Mouse (Mus musculus) 3134 (cell line): ENCODE results near the gene Olfm2.
"Not testable (repeated sequence)": the region's sequence is repeated elsewhere in the genome, so short reads cannot be mapped to it uniquely, and the experiment has no call there.

Experiments
- DNase-seq: peaks from one replicate; pipeline ENCODE4 v3.0.0-alpha.2; 2011; ENCODE audit warnings: low spot score; ENCODE audit not compliant: insufficient read length; ENCODE audit errors: extremely low read depth

Gene Olfm2

GRCm38 (mm10) chr9:20703832-20704380 is 42.2 kb downstream of the Olfm2 start:
- DNase-seq, result no peak

GRCm38 (mm10) chr9:20697466-20697865 is 48.7 kb downstream of the Olfm2 start:
- DNase-seq, result no peak

DNA sequence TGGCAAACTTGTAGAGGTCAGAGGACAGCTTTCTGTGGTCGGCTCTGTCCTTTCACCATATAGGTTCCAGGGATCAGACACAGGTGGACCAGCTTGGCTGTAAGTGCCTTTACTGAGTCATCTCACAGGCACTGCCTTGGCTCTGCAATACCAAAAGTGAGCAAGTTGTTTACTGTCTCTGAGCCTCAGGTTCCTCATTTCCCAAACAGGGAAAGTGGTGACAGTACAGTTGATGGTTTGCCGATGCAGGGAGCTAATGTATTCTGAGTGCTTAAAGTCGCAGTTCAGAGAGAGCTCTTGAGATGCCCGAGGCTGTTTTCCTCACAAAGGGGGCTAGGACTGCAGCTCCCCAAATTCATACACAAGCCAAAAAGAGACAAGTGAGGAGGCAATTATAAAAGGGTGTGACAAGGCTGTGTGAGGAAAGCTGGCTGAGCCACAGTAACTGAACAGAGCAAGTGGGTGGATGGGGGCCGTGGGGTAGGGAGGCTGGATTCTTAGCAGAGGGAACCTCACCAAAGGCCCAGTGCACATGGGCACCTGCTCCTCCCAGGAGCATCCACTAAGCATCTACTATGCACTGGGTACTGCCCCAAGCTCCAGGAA is 49.9 kb downstream of the Olfm2 start:
- DNase-seq, result no peak

GRCm38 (mm10) chr9:20694721-20695235 is 51.4 kb downstream of the Olfm2 start:
- DNase-seq, result no peak

- no peak for DNase-seq
These were observed 53.3 kb downstream of the Olfm2 start for GRCm38 (mm10) chr9:20692863-20693262.

DNA sequence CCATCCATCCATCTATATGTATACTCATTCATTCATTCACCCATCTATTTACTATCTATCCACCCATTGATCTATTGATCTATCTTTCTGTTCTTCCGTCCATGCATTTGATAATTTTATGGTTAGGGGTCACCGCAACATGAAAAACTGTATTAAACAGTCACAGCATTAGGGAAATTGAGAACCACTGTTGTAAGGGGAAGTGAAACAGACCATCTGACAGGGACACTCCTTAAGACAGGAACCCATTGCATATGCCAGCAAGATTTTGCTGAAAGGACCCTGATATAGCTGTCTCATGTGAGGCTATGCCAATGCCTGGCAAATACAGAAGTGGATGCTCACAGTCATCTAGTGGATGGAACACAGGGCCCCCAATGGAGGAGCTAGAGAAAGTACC is 55.7 kb downstream of the Olfm2 start:
- not testable (repeated sequence) for DNase-seq

GRCm38 (mm10) chr9:20689913-20690312 is 56.2 kb downstream of the Olfm2 start:
- DNase-seq, result no peak

- no peak for DNase-seq
These were observed 56.7 kb downstream of the Olfm2 start for GRCm38 (mm10) chr9:20689403-20689802.

DNA sequence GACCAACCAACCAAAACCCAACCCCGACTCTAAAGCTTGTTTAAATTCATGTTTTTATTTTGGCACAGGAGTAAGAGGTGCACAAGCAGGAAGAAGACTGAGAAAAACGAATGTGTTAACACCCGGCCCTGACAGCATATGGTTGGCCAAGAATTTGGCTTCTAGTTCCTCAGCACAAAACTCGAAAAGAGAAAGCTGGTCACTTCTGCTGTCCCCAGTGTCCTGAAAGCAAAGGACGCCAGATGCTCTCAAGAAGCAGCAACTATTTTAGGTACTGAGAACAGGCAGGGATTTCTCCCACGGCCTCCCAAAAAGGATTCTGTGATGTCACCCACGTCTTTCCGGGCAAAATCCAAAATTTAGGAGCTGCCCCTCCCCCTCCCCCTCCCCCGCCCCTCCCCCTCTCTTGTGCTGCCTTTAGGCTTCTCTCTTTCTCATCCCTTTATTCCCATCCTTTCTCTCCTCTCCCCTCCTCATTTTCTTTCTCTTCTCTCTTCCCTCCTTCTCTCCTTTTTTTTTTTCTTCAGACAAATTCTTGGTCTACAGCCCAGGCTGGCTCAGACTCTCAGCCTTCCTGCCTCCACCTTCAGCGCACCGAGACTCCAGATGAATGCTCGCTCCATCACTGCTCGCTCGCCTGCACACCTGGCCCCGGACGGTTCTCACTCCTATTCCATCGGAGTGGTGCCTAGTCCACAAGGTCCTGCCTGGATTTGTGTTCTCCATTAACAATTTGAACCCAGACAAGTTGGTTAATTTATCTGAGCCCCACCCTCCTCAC is 60.9 kb downstream of the Olfm2 start:
- no peak for DNase-seq

GRCm38 (mm10) chr9:20682389-20682722 is 63.8 kb downstream of the Olfm2 start:
- no peak for DNase-seq

DNA sequence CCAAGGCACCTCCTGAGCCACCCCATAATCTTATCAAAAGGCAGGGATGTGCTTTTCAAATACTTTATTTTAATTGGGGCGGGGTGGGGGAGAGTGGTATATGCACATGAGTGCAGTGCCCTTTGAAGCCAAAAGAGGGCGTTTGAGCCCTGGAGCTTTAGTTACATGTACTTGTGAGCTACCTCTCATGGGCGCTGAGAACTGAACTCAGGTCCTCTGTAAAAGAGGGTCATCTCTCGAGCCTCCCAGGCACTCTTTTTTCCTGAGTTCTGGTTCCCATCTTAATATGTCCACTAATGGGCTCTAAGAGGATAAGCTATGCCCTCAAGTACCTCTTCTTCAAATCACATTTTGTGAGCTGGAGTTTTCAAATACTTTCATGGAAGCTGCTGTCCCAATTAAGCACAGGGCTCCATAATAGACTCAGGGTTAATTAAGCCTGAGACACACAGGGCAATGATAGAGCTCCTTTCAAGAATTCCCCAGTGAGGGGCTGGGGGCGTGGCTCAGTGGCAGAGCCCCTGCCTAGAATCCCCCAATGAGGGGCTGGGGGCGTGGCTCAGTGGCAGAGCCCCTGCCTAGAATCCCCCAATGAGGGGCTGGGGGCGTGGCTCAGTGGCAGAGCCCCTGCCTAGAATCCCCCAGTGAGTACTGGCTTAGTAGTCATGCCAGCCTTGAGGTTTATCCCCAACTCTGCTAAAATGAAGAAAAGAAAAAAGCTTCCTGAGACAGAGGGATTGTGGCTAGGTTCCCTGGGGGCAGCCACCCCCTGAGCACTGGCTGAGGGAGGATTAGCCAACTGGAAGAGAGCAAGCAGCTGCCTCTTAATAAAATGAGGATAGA is 64.4 kb downstream of the Olfm2 start:
- DNase-seq, result no peak

GRCm38 (mm10) chr9:20680378-20680958 is 65.7 kb downstream of the Olfm2 start:
- no peak for DNase-seq

DNA sequence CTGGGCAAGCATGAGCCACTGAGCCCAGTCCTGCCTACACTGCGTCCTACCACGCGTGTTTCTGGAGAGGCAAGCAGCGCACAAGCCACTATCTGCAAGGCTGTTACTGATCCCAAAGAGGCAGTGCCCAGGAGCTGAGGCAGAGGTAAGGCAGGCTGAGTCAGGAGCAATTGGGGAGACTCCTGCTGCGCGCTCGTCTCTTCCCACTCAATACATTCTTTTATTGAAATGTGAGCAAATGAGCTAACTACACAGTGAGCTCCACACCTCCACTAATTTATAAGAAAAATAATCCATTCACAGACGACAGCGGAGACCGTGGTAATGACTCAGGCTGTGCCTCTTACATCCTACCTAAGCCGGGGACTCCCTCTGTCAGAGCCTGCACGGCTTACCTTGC is 68.3 kb downstream of the Olfm2 start:
- DNase-seq, result no peak

DNA sequence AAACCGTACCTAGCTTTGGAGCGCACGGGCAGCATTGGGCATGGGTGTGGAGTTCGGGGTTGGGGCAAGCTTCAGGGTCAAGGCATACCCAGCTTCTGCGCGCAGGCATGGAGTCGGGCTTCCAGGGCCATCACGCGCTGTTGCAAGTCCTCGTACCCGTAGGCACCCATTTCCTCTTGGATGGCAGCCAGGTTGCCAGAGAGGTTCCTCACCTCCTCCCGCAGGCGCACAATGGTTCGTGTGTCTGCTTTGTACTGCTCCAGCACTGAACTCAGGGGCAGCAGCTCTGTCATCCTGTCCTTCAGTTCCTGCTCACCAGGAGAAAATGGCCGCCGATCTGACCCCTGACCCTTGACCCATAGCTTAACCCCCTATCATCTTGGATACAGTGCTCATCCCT is 74.1 kb downstream of the Olfm2 start:
- no peak for DNase-seq

DNA sequence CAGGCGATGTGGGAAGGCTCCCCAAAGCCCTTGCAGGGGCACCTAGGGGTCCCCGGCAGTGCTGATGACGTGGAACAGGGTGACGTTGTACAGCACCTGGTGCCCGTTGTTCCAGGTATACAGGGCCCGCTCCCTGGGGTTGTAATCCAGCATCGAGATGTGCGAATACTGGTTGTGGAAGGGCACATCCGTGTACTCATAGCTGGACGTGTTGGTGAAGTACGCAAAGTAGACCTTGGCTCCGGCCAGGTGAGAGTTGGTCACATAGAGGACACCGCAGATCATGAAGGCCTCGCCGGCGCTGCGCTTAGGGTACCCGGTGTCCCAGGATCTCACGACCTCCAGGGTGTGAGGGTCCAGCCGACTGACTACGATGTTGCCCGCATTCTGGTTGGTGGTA is 78.1 kb downstream of the Olfm2 start:
- DNase-seq, result no peak

DNA sequence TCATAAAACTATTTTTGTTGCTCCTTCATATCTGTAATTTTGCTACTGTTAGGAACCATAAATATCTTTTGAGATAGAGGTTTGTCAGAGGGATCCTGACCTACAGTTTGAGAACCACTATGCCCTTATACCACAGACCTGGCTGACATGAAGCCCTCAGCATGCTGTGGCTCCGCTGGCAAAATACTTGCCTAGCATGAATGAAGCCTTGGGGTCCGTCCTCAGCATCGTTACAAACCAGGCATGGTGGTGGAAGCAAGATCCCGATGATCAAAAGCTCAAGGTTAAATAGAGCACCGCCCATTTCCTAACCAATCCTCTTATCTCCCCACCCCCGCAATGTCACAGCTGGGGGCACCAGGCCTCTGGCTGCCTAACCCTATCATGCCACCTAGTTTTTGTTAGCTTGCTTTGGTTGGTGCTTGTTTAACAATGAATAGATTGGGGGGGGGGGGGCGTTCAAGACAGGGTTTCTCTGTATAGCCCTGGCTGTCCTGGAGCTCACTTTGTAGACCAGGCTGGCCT is 79.6 kb downstream of the Olfm2 start:
- no peak for DNase-seq

- DNase-seq, result no peak
These were observed 80.2 kb downstream of the Olfm2 start for GRCm38 (mm10) chr9:20665925-20666324.

DNA sequence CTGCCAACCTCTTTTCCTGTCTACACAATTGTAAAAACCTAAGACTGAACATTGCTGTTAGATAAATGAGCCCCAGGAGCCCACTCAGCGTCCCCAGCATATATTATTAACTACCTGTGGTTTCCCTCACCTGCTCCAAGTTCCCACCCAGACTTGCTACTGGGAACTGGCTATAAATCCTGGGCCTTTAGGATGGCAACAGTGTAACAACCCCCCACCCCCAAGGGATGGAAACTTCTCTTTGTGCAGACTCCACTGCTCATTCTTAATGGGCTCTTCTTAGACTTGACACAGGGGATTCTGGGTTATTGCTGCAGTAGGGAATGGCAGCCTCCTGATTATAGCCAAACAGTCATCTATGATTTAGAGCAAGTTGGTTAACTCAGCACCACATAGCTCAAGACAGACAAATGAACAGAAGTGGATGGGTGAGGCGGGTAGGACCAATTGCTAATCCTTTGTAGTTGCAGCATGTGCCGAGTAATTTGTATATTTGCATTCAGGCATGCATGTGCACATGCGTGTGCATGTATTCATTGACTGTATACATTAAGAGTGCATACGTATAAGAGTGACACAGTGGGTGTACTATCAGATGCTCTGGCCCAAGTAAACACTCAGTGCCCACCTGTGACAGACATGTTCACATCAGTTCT is 81.0 kb downstream of the Olfm2 start:
- DNase-seq, result no peak

GRCm38 (mm10) chr9:20664366-20664765 is 81.8 kb downstream of the Olfm2 start:
- no peak for DNase-seq

GRCm38 (mm10) chr9:20663956-20664355 is 82.2 kb downstream of the Olfm2 start:
- no peak for DNase-seq
